Comparison of ENCODE assay signal across 8 mouse cellular contexts in genomic region chr7:48881486-48881885, GRCm38 (mm10). TPM values are rescaled to one million over a fixed set of nuclear protein-coding genes. Genes with fewer than 3 reads are reported as not detected.
DNase-seq lines count a peak whose midpoint lies in the region; ATAC-seq and TF ChIP-seq lines count a peak whose summit lies in the region.

E2f8 (minus strand) TSS chr7:48881596.

- peaks cover 23% of the 10 kb centered on the region for H3K4me1 ChIP-seq in embryonic facial prominence, embryonic 13.5 days
- H3K4me1 ChIP-seq in heart, embryonic 13.5 days: peaks cover 26% of the 10 kb centered on the region
- peaks cover 32% of the 10 kb centered on the region for H3K4me1 ChIP-seq in kidney, embryonic 16.5 days (ENCODE audit: insufficient read depth, low read length)
- H3K4me1 ChIP-seq in small intestine, adult 2 months (ENCODE audit: control insufficient read depth, insufficient read depth, insufficient read length, low read length): peaks cover 13% of the 10 kb centered on the region; the same call in 1 of the 2 replicates

- under 1% methylated on average over 41 of the region's 41 CpGs for WGBS in embryonic facial prominence, embryonic 13.5 days
- WGBS in heart, embryonic 13.5 days: under 1% methylated on average over 28 of the region's 41 CpGs
- WGBS in kidney, embryonic 16.5 days: under 1% methylated on average over 35 of the region's 41 CpGs
- WGBS in small intestine, adult 2 months: under 1% methylated on average over 40 of the region's 41 CpGs

- peak within 1 kb of the TSS; percentile 83 for H3K9ac ChIP-seq in embryonic facial prominence, embryonic 13.5 days
- H3K9ac ChIP-seq in heart, embryonic 13.5 days: peak within 1 kb of the TSS; percentile 95
- H3K9ac ChIP-seq in kidney, embryonic 16.5 days (replicated peaks; ENCODE audit: low read length): peak within 1 kb of the TSS; percentile 92

- DNase-seq in CD4-positive helper T cell, adult 2 months (ENCODE audit: low read depth, low spot score): peak; percentile 70
- peak; percentile 90 for DNase-seq in adrenal gland, postnatal 10 days
- DNase-seq in lung, postnatal 36 days: peak; percentile 67
- DNase-seq in layer of hippocampus, adult 18-20 months (ENCODE audit: low spot score in 2 of 2): no peak

- TF ChIP-seq POLR2A in small intestine, adult 2 months (IDR thresholded peaks at IDR 0.05; ENCODE audit: low read depth, low read length): no peak

- peak within 1 kb of the TSS; percentile 87 for H3K27ac ChIP-seq in embryonic facial prominence, embryonic 13.5 days
- H3K27ac ChIP-seq in heart, embryonic 13.5 days (replicated peaks): peak within 1 kb of the TSS; percentile 90
- peak within 1 kb of the TSS; percentile 89 for H3K27ac ChIP-seq in kidney, embryonic 16.5 days (ENCODE audit: low read length)
- H3K27ac ChIP-seq in small intestine, adult 2 months (ENCODE audit: insufficient read depth, low read depth, low read length): peak within 1 kb of the TSS; percentile 57

- H3K36me3 ChIP-seq in embryonic facial prominence, embryonic 13.5 days: peaks cover 14% of the 10 kb centered on the region
- peaks cover 23% of the 10 kb centered on the region for H3K36me3 ChIP-seq in heart, embryonic 13.5 days
- H3K36me3 ChIP-seq in kidney, embryonic 16.5 days (ENCODE audit: insufficient read depth, low read length): 0 out of 2 replicates have a peak, but pooled peaks cover 7% of the 10 kb centered on the region
- no peaks in the 10 kb centered on the region for H3K36me3 ChIP-seq in small intestine, adult 2 months (ENCODE audit: control insufficient read depth, insufficient read depth, low read length)

- no peaks in the 10 kb centered on the region for H3K9me3 ChIP-seq in embryonic facial prominence, embryonic 13.5 days
- no peaks in the 10 kb centered on the region for H3K9me3 ChIP-seq in heart, embryonic 13.5 days
- H3K9me3 ChIP-seq in kidney, embryonic 16.5 days (ENCODE audit: low read length): no peaks in the 10 kb centered on the region

- H3K4me2 ChIP-seq in embryonic facial prominence, embryonic 13.5 days: peak within 1 kb of the TSS; percentile 92
- H3K4me2 ChIP-seq in heart, embryonic 13.5 days: peak within 1 kb of the TSS; percentile 95
- H3K4me2 ChIP-seq in kidney, embryonic 16.5 days (replicated peaks; ENCODE audit: low read depth, low read length): peak within 1 kb of the TSS; percentile 95

- no peak for TF ChIP-seq CTCF in small intestine, adult 2 months (IDR thresholded peaks at IDR 0.05; ENCODE audit: extremely low read depth, insufficient read length, insufficient replicate concordance, low read depth, low read length)

- peak within 1 kb of the TSS; percentile 77 for H3K4me3 ChIP-seq in embryonic facial prominence, embryonic 13.5 days
- H3K4me3 ChIP-seq in heart, embryonic 13.5 days: peak within 1 kb of the TSS; percentile 88
- H3K4me3 ChIP-seq in kidney, embryonic 16.5 days (ENCODE audit: low read length): peak within 1 kb of the TSS; percentile 84
- H3K4me3 ChIP-seq in small intestine, adult 2 months (ENCODE audit: low read depth, low read length): peak within 1 kb of the TSS; percentile 84

- peak; percentile 77 for ATAC-seq in embryonic facial prominence, embryonic 13.5 days (ENCODE audit: insufficient number of reproducible peaks, insufficient read depth, low FRiP score, low TSS enrichment, low read depth)
- peak; percentile 64 for ATAC-seq in heart, embryonic 13.5 days (ENCODE audit: extremely low read depth, insufficient number of reproducible peaks, low FRiP score, low TSS enrichment)
- ATAC-seq in kidney, embryonic 16.5 days (ENCODE audit: low FRiP score, low TSS enrichment): peak; percentile 82

- H3K27me3 ChIP-seq in embryonic facial prominence, embryonic 13.5 days: peaks cover 34% of the 10 kb centered on the region
- H3K27me3 ChIP-seq in heart, embryonic 13.5 days (replicated peaks): no peaks in the 10 kb centered on the region
- no peaks in the 10 kb centered on the region for H3K27me3 ChIP-seq in kidney, embryonic 16.5 days (ENCODE audit: insufficient read depth, low read length)
- 0 out of 2 replicates have a peak, but pooled peaks cover 2% of the 10 kb centered on the region for H3K27me3 ChIP-seq in small intestine, adult 2 months (ENCODE audit: control insufficient read depth, insufficient read depth, low read length)

RNA-seq across cellular contexts. Expression of gene E2f8, which starts in this region (rescaled TPM):
- total RNA-seq in adrenal gland, postnatal 10 days (2021): 10 to 100 TPM in 1 of 2 experiments, 1 to 10 TPM in 1; 8.4 to 10.1 TPM
- 15.7 and 17.3 TPM in 2 replicates for polyA plus RNA-seq in embryonic facial prominence, embryonic 13.5 days (2015; fragmentation: Nextera tagmentation; extraction: Ambion mirVana)
- 18.6 and 19.9 TPM in 2 replicates for polyA plus RNA-seq in heart, embryonic 13.5 days (2015; fragmentation: Nextera tagmentation; extraction: Ambion mirVana)
- polyA plus RNA-seq in kidney, embryonic 16.5 days (2015; fragmentation: Nextera tagmentation; extraction: Ambion mirVana): 16.5 and 22.4 TPM in 2 replicates
- 2.4 and 4.8 TPM in 2 replicates for polyA plus RNA-seq in small intestine, adult 2 months (2012; rRNA removed)
- total RNA-seq in layer of hippocampus, adult 18-20 months (2021): under 1 TPM in 1 of 2 experiments, not detected in 1; 0.18 TPM

Comparison
In these comparisons a context has a peak if more than half of its experiments do, and no peak if none do; other contexts are left out.
1. RNA of gene E2f8 (total RNA-seq): 8.4 to 10.1 TPM in adrenal gland, postnatal 10 days; 0.18 TPM in layer of hippocampus, adult 18-20 months; every median in the first group is over 4 times any median in the second.
2. DNase-seq: peak in CD4-positive helper T cell, adult 2 months (single experiment), adrenal gland, postnatal 10 days (single experiment) and lung, postnatal 36 days (single experiment); none in layer of hippocampus, adult 18-20 months (0 of 2).
3. Peak in every context shown above with its lines, with median percentiles within 50 percentile points of each other: ATAC-seq, H3K27ac ChIP-seq, H3K4me2 ChIP-seq, H3K4me3 ChIP-seq and H3K9ac ChIP-seq.